Mouse (Mus musculus): ENCODE measurements around the gene Slc25a19. TPM values are rescaled to one million over a fixed set of nuclear protein-coding genes. Genes with fewer than 3 reads are reported as not detected.

Gene Slc25a19
- polyA plus RNA-seq, 1 experiment from 2014 or later, result 24.9 TPM

DNA sequence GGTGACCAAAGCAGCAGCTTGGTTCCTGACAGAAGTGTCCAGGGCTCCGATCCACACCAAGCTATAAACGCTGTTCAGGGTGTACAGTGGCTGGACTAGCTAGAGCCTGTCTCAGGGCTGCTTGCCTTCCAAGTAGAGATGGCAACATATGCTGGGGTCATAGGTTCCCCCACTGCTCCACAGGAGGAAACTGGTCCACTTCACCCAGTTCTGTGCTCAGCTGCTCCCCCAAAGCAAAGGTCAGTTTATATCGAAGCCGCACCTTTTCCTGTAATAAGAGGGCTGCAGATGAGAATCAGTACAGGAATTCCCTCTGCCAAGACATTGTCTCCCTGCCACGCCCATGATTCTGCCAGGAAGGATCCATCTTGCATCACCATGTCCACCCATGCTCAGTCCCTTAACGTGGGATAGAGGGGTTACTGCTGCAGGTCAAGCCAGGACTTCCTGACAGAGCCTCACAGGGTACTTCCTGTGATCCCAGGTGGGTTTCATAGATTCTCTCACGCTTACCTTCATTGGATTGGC, 42.5 kb downstream of the Slc25a19 start:
- no peaks in the 10 kb centered on the region for H3K9me3 ChIP-seq (ENCODE audit: control insufficient read depth, low read length)
- H3K4me3 ChIP-seq (ENCODE audit: low read depth, low read length), result no peak overlapping the region
- H3K9ac ChIP-seq (ENCODE audit: low read depth, low read length), result no peak overlapping the region
- no peaks in the 10 kb centered on the region for H3K4me1 ChIP-seq (replicated peaks; ENCODE audit: control insufficient read depth, insufficient read depth, low read length)
- DNase-seq (ENCODE audit: low spot score), result no peak
- H3K27ac ChIP-seq (ENCODE audit: low read depth, low read length), result no peak overlapping the region
- H3K4me2 ChIP-seq (replicated peaks; ENCODE audit: low read depth, low read length), result no peak overlapping the region
- no peaks in the 10 kb centered on the region for H3K27me3 ChIP-seq (ENCODE audit: control insufficient read depth, insufficient read depth, low read length)
- 90% methylated on average over 7 of the region's 7 CpGs for WGBS
- peaks cover 36% of the 10 kb centered on the region for H3K36me3 ChIP-seq (ENCODE audit: control insufficient read depth, insufficient read depth, low read length)
- ATAC-seq (ENCODE audit: low FRiP score), result no peak

DNA sequence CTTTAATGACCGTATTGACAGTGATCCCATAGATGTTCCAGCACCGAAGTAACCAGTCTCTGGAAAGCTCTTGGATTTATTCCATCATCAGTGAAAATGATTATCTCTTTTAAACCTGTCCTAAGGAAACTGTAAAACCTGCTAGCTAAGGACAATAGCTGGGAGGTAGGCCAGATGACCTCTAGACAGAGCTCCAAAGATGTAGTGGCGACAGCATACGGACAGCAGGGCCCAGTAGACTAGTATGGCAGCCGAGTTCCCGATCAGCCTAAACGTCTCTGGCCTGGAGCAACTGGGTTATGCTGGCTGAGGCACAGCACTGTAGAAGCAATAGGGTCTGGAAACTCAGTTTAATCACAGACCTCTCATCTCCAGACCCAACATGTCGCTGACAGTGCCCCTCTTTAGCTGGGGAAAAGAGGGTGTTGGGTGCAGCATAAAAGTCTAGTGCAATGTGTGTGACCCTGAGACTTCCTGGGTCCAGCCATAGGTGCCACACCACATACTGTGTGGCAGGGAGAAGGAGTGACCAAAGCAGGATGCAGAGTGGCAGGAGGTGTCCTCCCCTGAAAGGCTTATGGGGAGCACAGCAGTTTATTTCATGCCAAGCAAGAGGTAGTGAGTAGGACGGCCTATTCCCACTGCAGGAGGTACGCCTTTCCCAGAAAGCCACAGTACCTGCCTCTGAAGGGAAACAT, 43.6 kb downstream of the Slc25a19 start:
- WGBS, result 90% methylated on average over 10 of the region's 10 CpGs

GRCm38 (mm10) chr11:115582913-115583606, 45.0 kb downstream of the Slc25a19 start:
- Histone ChIP-seq H3K9me3 (ENCODE audit: control insufficient read depth, low read length) (no peaks in the 10 kb centered on the region), H3K4me2 (replicated peaks; ENCODE audit: low read depth, low read length) (no peak overlapping the region), H3K4me3 (ENCODE audit: low read depth, low read length) (no peak overlapping the region), H3K27me3 (ENCODE audit: control insufficient read depth, insufficient read depth, low read length) (no peaks in the 10 kb centered on the region), H3K9ac (ENCODE audit: low read depth, low read length) (no peak overlapping the region), H3K4me1 (replicated peaks; ENCODE audit: control insufficient read depth, insufficient read depth, low read length) (no peaks in the 10 kb centered on the region), H3K36me3 (ENCODE audit: control insufficient read depth, insufficient read depth, low read length) (peaks cover 31% of the 10 kb centered on the region), H3K27ac (ENCODE audit: low read depth, low read length) (no peak overlapping the region)
- DNase-seq (ENCODE audit: low spot score) (no peak), ATAC-seq (ENCODE audit: low FRiP score) (no peak)
- WGBS, result 88% methylated on average over 10 of the region's 10 CpGs

More for the DNA sequence above, 43.6 kb downstream of the Slc25a19 start:
- no peak overlapping the region for H3K9ac ChIP-seq (ENCODE audit: low read depth, low read length)
- no peaks in the 10 kb centered on the region for H3K4me1 ChIP-seq (replicated peaks; ENCODE audit: control insufficient read depth, insufficient read depth, low read length)
- ATAC-seq (ENCODE audit: low FRiP score), result no peak
- H3K9me3 ChIP-seq (ENCODE audit: control insufficient read depth, low read length), result no peaks in the 10 kb centered on the region
- no peaks in the 10 kb centered on the region for H3K27me3 ChIP-seq (ENCODE audit: control insufficient read depth, insufficient read depth, low read length)
- H3K4me3 ChIP-seq (ENCODE audit: low read depth, low read length), result no peak overlapping the region
- peaks cover 35% of the 10 kb centered on the region for H3K36me3 ChIP-seq (ENCODE audit: control insufficient read depth, insufficient read depth, low read length)
- no peak overlapping the region for H3K4me2 ChIP-seq (replicated peaks; ENCODE audit: low read depth, low read length)
- H3K27ac ChIP-seq (ENCODE audit: low read depth, low read length), result no peak overlapping the region
- DNase-seq (ENCODE audit: low spot score), result no peak

DNA sequence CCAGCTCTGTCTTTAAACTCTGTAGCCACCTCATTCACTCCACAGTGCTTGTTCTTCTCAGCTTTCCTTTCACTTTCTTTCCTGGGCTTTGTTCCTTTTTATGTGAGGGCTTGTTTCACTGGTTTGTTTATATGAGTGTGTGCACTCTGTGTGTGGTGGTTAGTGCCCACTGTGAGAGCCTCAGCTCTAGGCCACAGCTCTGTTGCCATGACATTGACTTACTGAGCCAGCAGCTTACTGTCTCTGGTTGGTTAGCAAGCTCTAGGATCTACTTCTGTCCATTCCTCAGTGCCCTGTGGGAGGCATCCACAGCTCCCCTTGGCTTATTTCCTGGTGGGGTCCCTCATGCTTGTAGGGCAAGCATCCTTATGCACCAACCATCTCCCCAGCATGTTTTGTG, 49.0 kb downstream of the Slc25a19 start:
- no peak for ATAC-seq (ENCODE audit: low FRiP score)
- H3K4me3 ChIP-seq (ENCODE audit: low read depth, low read length), result no peak overlapping the region
- H3K9ac ChIP-seq (ENCODE audit: low read depth, low read length), result no peak overlapping the region
- no peaks in the 10 kb centered on the region for H3K4me1 ChIP-seq (replicated peaks; ENCODE audit: control insufficient read depth, insufficient read depth, low read length)
- DNase-seq (ENCODE audit: low spot score), result no peak
- peaks cover 15% of the 10 kb centered on the region for H3K36me3 ChIP-seq (ENCODE audit: control insufficient read depth, insufficient read depth, low read length)
- H3K4me2 ChIP-seq (replicated peaks; ENCODE audit: low read depth, low read length), result no peak overlapping the region
- no peaks in the 10 kb centered on the region for H3K9me3 ChIP-seq (ENCODE audit: control insufficient read depth, low read length)
- H3K27me3 ChIP-seq (ENCODE audit: control insufficient read depth, insufficient read depth, low read length), result no peaks in the 10 kb centered on the region
- no peak overlapping the region for H3K27ac ChIP-seq (ENCODE audit: low read depth, low read length)

DNA sequence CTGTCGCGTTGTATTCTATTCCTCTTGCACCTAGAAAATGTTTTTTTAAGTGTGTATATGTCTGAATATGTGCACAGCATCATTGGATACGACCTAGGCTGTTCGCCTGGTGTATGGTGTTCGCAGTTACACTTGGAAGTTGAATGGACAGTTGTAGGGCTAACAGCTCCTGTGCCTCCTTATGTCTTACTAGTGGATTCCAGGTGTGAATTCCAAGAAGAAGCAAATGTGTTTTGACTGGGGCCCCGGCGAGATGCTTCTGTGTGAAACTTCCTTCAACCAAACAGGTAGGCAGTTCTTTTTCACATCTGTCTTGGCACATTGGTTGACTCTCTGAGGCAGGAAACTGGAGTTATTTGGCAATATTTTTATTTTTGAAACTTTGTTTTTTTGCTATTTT, 63.1 kb downstream of the Slc25a19 start:
- Histone ChIP-seq H3K9me3 (ENCODE audit: control insufficient read depth, low read length) (no peaks in the 10 kb centered on the region), H3K36me3 (ENCODE audit: control insufficient read depth, insufficient read depth, low read length) (0 out of 2 replicates have a peak, but pooled peaks cover 2% of the 10 kb centered on the region), H3K9ac (ENCODE audit: low read depth, low read length) (peak overlapping the region; percentile 80), H3K4me1 (replicated peaks; ENCODE audit: control insufficient read depth, insufficient read depth, low read length) (peaks cover 2% of the 10 kb centered on the region; the same call in 1 of the 2 replicates), H3K27ac (ENCODE audit: low read depth, low read length) (no peak overlapping the region), H3K4me2 (replicated peaks; ENCODE audit: low read depth, low read length) (peak overlapping the region; percentile 67), H3K27me3 (ENCODE audit: control insufficient read depth, insufficient read depth, low read length) (no peaks in the 10 kb centered on the region), H3K4me3 (ENCODE audit: low read depth, low read length) (peak overlapping the region; percentile 79)
- 30% methylated on average over 7 of the region's 7 CpGs for WGBS
- no peak for ATAC-seq (ENCODE audit: low FRiP score)
- no peak for DNase-seq (ENCODE audit: low spot score)

Other genes starting within 250 kb of the Slc25a19 start
- 19.0 and 20.0 TPM in 2 replicates for gene Cdr2l, start 246.4 kb downstream of the Slc25a19 start, polyA plus RNA-seq (2014; fragmentation: Nextera tagmentation; extraction: Ambion mirVana)
- gene Mrpl58, start 224.5 kb downstream of the Slc25a19 start, polyA plus RNA-seq (2014; fragmentation: Nextera tagmentation; extraction: Ambion mirVana), result 226 and 243 TPM in 2 replicates
- 899 and 905 TPM in 2 replicates for gene Atp5h, start 208.3 kb downstream of the Slc25a19 start, polyA plus RNA-seq (2014; fragmentation: Nextera tagmentation; extraction: Ambion mirVana)
- gene Kctd2, start 208.2 kb downstream of the Slc25a19 start, polyA plus RNA-seq (2014; fragmentation: Nextera tagmentation; extraction: Ambion mirVana), result 21.0 and 27.5 TPM in 2 replicates
- not detected in 2 replicates for gene Trim80, start 187.8 kb downstream of the Slc25a19 start, polyA plus RNA-seq (2014; fragmentation: Nextera tagmentation; extraction: Ambion mirVana)
- gene Slc16a5, start 165.8 kb downstream of the Slc25a19 start, polyA plus RNA-seq (2014; fragmentation: Nextera tagmentation; extraction: Ambion mirVana), result 0.11 TPM in 1 of 2 replicates, not detected in the other
- 7.5 and 9.0 TPM in 2 replicates for gene Armc7, start 152.6 kb downstream of the Slc25a19 start, polyA plus RNA-seq (2014; fragmentation: Nextera tagmentation; extraction: Ambion mirVana)
- 75.8 and 84.6 TPM in 2 replicates for gene Nt5c, start 136.4 kb downstream of the Slc25a19 start, polyA plus RNA-seq (2014; fragmentation: Nextera tagmentation; extraction: Ambion mirVana)
- gene Jpt1, start 113.9 kb downstream of the Slc25a19 start, polyA plus RNA-seq (2014; fragmentation: Nextera tagmentation; extraction: Ambion mirVana), result 990 and 1,006 TPM in 2 replicates
- 1,523 and 1,527 TPM in 2 replicates for gene Sumo2, start 92.0 kb downstream of the Slc25a19 start, polyA plus RNA-seq (2014; fragmentation: Nextera tagmentation; extraction: Ambion mirVana)
- gene Nup85, start 63.9 kb downstream of the Slc25a19 start, polyA plus RNA-seq (2014; fragmentation: Nextera tagmentation; extraction: Ambion mirVana), result 156 and 175 TPM in 2 replicates
- 93.3 and 105 TPM in 2 replicates for gene Mrps7, start 24.4 kb downstream of the Slc25a19 start, polyA plus RNA-seq (2014; fragmentation: Nextera tagmentation; extraction: Ambion mirVana)
- 24.7 and 25.1 TPM in 2 replicates for gene Gga3, start 24.2 kb downstream of the Slc25a19 start, polyA plus RNA-seq (2014; fragmentation: Nextera tagmentation; extraction: Ambion mirVana)
- gene Mif4gd, start 15.3 kb downstream of the Slc25a19 start, polyA plus RNA-seq (2014; fragmentation: Nextera tagmentation; extraction: Ambion mirVana), result 14.2 and 17.7 TPM in 2 replicates
- gene Grb2, start 80.3 kb upstream of the Slc25a19 start, polyA plus RNA-seq (2014; fragmentation: Nextera tagmentation; extraction: Ambion mirVana), result 76.7 and 79.2 TPM in 2 replicates
- 15.5 and 16.4 TPM in 2 replicates for gene Tmem94, start 137.1 kb upstream of the Slc25a19 start, polyA plus RNA-seq (2014; fragmentation: Nextera tagmentation; extraction: Ambion mirVana)
- gene Caskin2, start 185.3 kb upstream of the Slc25a19 start, polyA plus RNA-seq (2014; fragmentation: Nextera tagmentation; extraction: Ambion mirVana), result 12.2 and 12.9 TPM in 2 replicates
- gene Tsen54, start 186.4 kb upstream of the Slc25a19 start, polyA plus RNA-seq (2014; fragmentation: Nextera tagmentation; extraction: Ambion mirVana), result 17.9 and 21.3 TPM in 2 replicates
- 3.8 and 5.4 TPM in 2 replicates for gene Llgl2, start 195.8 kb upstream of the Slc25a19 start, polyA plus RNA-seq (2014; fragmentation: Nextera tagmentation; extraction: Ambion mirVana)
- gene Myo15b, start 230.1 kb upstream of the Slc25a19 start, polyA plus RNA-seq (2014; fragmentation: Nextera tagmentation; extraction: Ambion mirVana), result 0.09 TPM in 1 of 2 replicates, not detected in the other

All from hindbrain, embryonic 11.5 days (tissue).